Mouse (Mus musculus) limb, embryonic 14.5 days (tissue): ENCODE measurements around the gene Rap1b. TPM values are rescaled to one million over a fixed set of nuclear protein-coding genes. Genes with fewer than 3 reads are reported as not detected.

Experiments used
- ATAC-seq: fragments of 200-750 bp; cut with Nextera tagmentation; 2 replicates; pipeline ENCODE4 v1.8.0; 2017; ENCODE audit warnings: low read depth, moderate number of reproducible peaks, moderate TSS enrichment; ENCODE audit not compliant: low FRiP score
- DNase-seq: peaks from one replicate; pipeline ENCODE4 v3.0.0-alpha.2; 2015; ENCODE audit warnings: low spot score
- H3K27ac ChIP-seq: fragments of 300-500 bp; sonication (generic); replicated peaks from 2 replicates; pipeline ENCODE4 v1.5.1; 2014; ENCODE audit warnings: low read depth, mild to moderate bottlenecking, low read length, moderate library complexity, mixed read lengths
- H3K27me3 ChIP-seq: fragments of 300-500 bp; sonication (generic); 2 replicates; pipeline ENCODE4 v1.6.1; 2014; ENCODE audit warnings: low read length, mixed read lengths; ENCODE audit not compliant: control insufficient read depth, insufficient read depth
- H3K36me3 ChIP-seq: fragments of 300-500 bp; sonication (generic); 2 replicates; pipeline ENCODE4 v1.6.1; 2014; ENCODE audit warnings: mild to moderate bottlenecking, low read length, moderate library complexity, mixed read lengths; ENCODE audit not compliant: control insufficient read depth, insufficient read depth
- H3K4me1 ChIP-seq: fragments of 300-500 bp; sonication (generic); 2 replicates; pipeline ENCODE4 v1.6.1; 2014; ENCODE audit warnings: antibody characterized with exemption, low read length, mixed read lengths; ENCODE audit not compliant: control insufficient read depth, insufficient read depth
- H3K4me2 ChIP-seq: fragments of 300-500 bp; sonication (generic); replicated peaks from 2 replicates; pipeline ENCODE4 v1.6.1; 2014; ENCODE audit warnings: low read depth, mild to moderate bottlenecking, low read length, moderate library complexity; ENCODE audit not compliant: severe bottlenecking
- H3K4me3 ChIP-seq: fragments of 300-500 bp; sonication (generic); replicated peaks from 2 replicates; pipeline ENCODE4 v1.5.1; 2014; ENCODE audit warnings: low read length
- H3K9ac ChIP-seq: fragments of 300-500 bp; sonication (generic); 2 replicates; pipeline ENCODE4 v1.6.1; 2014; ENCODE audit warnings: mild to moderate bottlenecking, low read depth, low read length, moderate library complexity; ENCODE audit not compliant: severe bottlenecking
- H3K9me3 ChIP-seq: fragments of 300-500 bp; sonication (generic); 2 replicates; pipeline ENCODE4 v1.6.1; 2016; ENCODE audit warnings: low read length; ENCODE audit not compliant: control insufficient read depth
- POLR2A ChIP-seq: fragments of 200-500 bp; IDR thresholded peaks from 2 replicates; pipeline ENCODE4 v1.8.0; 2012; ENCODE audit warnings: inconsistent platforms, mild to moderate bottlenecking, moderate library complexity, borderline replicate concordance; ENCODE audit not compliant: insufficient read depth, insufficient read length; ENCODE audit errors: extremely low read depth
- WGBS: fragments of 180-500 bp; shearing (Covaris S2); extraction: QIAGEN DNeasy Blood & Tissue Kit; methylation state at CpG from one replicate; pipeline ENCODE4 v1.1.7; 2014; 5-methylcytosine and 5-hydroxymethylcytosine counted together
- polyA plus RNA-seq, 2 experiments: library from polyadenylated mRNA; depleted of rRNA in 1 of 2; stranded (reverse) in 1 of 2; unstranded in 1 of 2; fragments of >200 nt; fragmentation: Nextera tagmentation in 1 of 2; extraction: Ambion mirVana in 1 of 2; gene quantifications; 2 replicates each; pipeline versions ENCODE4 v1.2.1 to v1.2.3; 2012 to 2014

The Rap1b gene
- polyA plus RNA-seq, 2 experiments: 94.9 to 190 TPM

DNA sequence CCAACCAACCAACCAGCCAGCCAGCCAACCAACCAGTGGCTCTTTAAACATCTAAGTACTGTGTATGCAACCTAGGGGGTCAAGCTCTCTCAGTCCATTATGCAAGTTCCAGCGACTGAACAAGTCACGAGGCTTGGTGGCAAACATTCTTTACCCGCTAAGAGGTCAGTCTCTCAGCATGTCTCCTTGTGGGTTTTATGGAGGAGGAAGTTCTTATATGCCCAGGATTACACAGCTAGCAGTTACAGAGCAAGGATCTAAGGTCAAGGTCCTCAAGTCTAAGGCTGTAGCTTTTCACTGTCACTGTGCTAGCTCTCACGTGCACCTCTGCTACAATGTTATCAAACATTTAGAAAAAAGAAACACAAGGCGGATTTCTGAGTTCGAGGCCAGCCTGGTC is 81.2 kb downstream of the Rap1b start:
- H3K27ac ChIP-seq: no peak overlapping the region
- peaks cover 79% of the 10 kb centered on the region for H3K36me3 ChIP-seq
- no peaks in the 10 kb centered on the region for H3K4me1 ChIP-seq
- no peak for DNase-seq
- no peaks in the 10 kb centered on the region for H3K27me3 ChIP-seq
- TF ChIP-seq POLR2A: no peak
- no peak overlapping the region for H3K4me2 ChIP-seq
- H3K9ac ChIP-seq: no peak overlapping the region
- 91% methylated on average over 6 of the region's 6 CpGs for WGBS
- no peaks in the 10 kb centered on the region for H3K9me3 ChIP-seq
- no peak overlapping the region for H3K4me3 ChIP-seq
- ATAC-seq: no peak

Other genes with a start within 250 kb of the Rap1b start
- 24.4 and 28.2 TPM in 2 replicates for gene Cpm, start 216.5 kb downstream of the Rap1b start, polyA plus RNA-seq (2012; rRNA removed)
- 41.6 and 44.5 TPM in 2 replicates for gene Cpm, start 216.5 kb downstream of the Rap1b start, polyA plus RNA-seq (2014; fragmentation: Nextera tagmentation; extraction: Ambion mirVana)
- 56.9 and 59.9 TPM in 2 replicates for gene Mdm2, start 135.3 kb downstream of the Rap1b start, polyA plus RNA-seq (2012; rRNA removed)
- gene Mdm2, start 135.3 kb downstream of the Rap1b start, polyA plus RNA-seq (2014; fragmentation: Nextera tagmentation; extraction: Ambion mirVana): 32.9 and 39.2 TPM in 2 replicates
- 36.2 and 43.8 TPM in 2 replicates for gene Slc35e3, start 99.7 kb downstream of the Rap1b start, polyA plus RNA-seq (2012; rRNA removed)
- gene Slc35e3, start 99.7 kb downstream of the Rap1b start, polyA plus RNA-seq (2014; fragmentation: Nextera tagmentation; extraction: Ambion mirVana): 21.7 and 26.7 TPM in 2 replicates
- 41.8 and 53.4 TPM in 2 replicates for gene Nup107, start 53.3 kb downstream of the Rap1b start, polyA plus RNA-seq (2012; rRNA removed)
- 61.2 and 64.6 TPM in 2 replicates for gene Nup107, start 53.3 kb downstream of the Rap1b start, polyA plus RNA-seq (2014; fragmentation: Nextera tagmentation; extraction: Ambion mirVana)